Mouse (Mus musculus) forebrain, postnatal 0 days (tissue): ENCODE measurements around the gene Fundc1. TPM values are rescaled to one million over a fixed set of nuclear protein-coding genes. Genes with fewer than 3 reads are reported as not detected.
A peak's percentile ranks its signal among the peaks of the same experiment; 100 is the strongest.

Experiments
- ATAC-seq: fragments of 200-750 bp; cut with Nextera tagmentation; 2 replicates; pipeline ENCODE4 v1.8.0; 2017; ENCODE audit warnings: mild to moderate bottlenecking, moderate library complexity
- DNase-seq: peaks from one replicate; pipeline ENCODE4 v3.0.0-alpha.2; 2015
- H3K27ac ChIP-seq: fragments of 300-500 bp; sonication (generic); 2 replicates; pipeline ENCODE4 v1.5.1; 2014; ENCODE audit warnings: low read depth, mild to moderate bottlenecking, antibody characterized with exemption, low read length, moderate library complexity, mixed read lengths
- H3K27me3 ChIP-seq: fragments of 300-500 bp; sonication (generic); 2 replicates; pipeline ENCODE4 v1.6.1; 2014; ENCODE audit warnings: mild to moderate bottlenecking, low read length, mixed read lengths; ENCODE audit not compliant: insufficient read depth
- H3K36me3 ChIP-seq: fragments of 300-500 bp; sonication (generic); 2 replicates; pipeline ENCODE4 v1.6.1; 2014; ENCODE audit warnings: mild to moderate bottlenecking, moderate library complexity; ENCODE audit not compliant: insufficient read depth
- H3K4me1 ChIP-seq: fragments of 300-500 bp; sonication (generic); 2 replicates; pipeline ENCODE4 v1.6.1; 2014; ENCODE audit warnings: antibody characterized with exemption; ENCODE audit not compliant: insufficient read depth
- H3K4me2 ChIP-seq: fragments of 300-500 bp; sonication (generic); 2 replicates; pipeline ENCODE4 v1.6.1; 2014; ENCODE audit warnings: low read depth, mild to moderate bottlenecking, moderate library complexity
- H3K4me3 ChIP-seq: fragments of 300-500 bp; sonication (generic); 2 replicates; pipeline ENCODE4 v1.5.1; 2014; ENCODE audit warnings: low read depth, low read length, mixed read lengths
- H3K9ac ChIP-seq: fragments of 300-500 bp; sonication (generic); 2 replicates; pipeline ENCODE4 v1.6.1; 2014; ENCODE audit warnings: mild to moderate bottlenecking
- H3K9me3 ChIP-seq: fragments of 300-500 bp; sonication (generic); 2 replicates; pipeline ENCODE4 v1.6.1; 2016; ENCODE audit warnings: low read length
- CTCF ChIP-seq: sonication (generic); IDR thresholded peaks from 2 replicates; pipeline ENCODE4 v1.5.1; 2016; ENCODE audit warnings: antibody characterized with exemption, control low read depth, low read depth
- WGBS: fragments of 180-500 bp; shearing (Covaris S2); extraction: QIAGEN DNeasy Blood & Tissue Kit; methylation state at CpG from one replicate; pipeline ENCODE4 v1.1.7; 2014; 5-methylcytosine and 5-hydroxymethylcytosine counted together
- polyA plus RNA-seq: library from polyadenylated mRNA; unstranded; fragments of >200 nt; fragmentation: Nextera tagmentation; extraction: Ambion mirVana; gene quantifications from 2 replicates; pipeline ENCODE4 v1.2.1, GENCODE M21; 2015
- total RNA-seq: library from RNA; depleted of rRNA; stranded (reverse); fragments of >200 nt; gene quantifications from 2 replicates; pipeline ENCODE4 v1.2.3, GENCODE M21; 2014

Fundc1 gene
- total and polyA plus RNA-seq, 2 experiments from 2014 or later, result 43.6 to 49.4 TPM

GRCm38 (mm10) chrX:17544860-17545492 lies 27.1 kb downstream of the Fundc1 start:
- H3K4me2 ChIP-seq, result no peak overlapping the region
- no peaks in the 10 kb centered on the region for H3K4me1 ChIP-seq
- H3K9ac ChIP-seq, result no peak overlapping the region
- H3K4me3 ChIP-seq, result no peak overlapping the region
- ATAC-seq, result peak; percentile 61
- H3K27me3 ChIP-seq, result no peaks in the 10 kb centered on the region
- H3K36me3 ChIP-seq, result no peaks in the 10 kb centered on the region
- TF ChIP-seq CTCF, result no peak
- 46% methylated on average over 2 of the region's 2 CpGs for WGBS
- DNase-seq, result no peak
- H3K27ac ChIP-seq, result no peak overlapping the region
- no peaks in the 10 kb centered on the region for H3K9me3 ChIP-seq

DNA sequence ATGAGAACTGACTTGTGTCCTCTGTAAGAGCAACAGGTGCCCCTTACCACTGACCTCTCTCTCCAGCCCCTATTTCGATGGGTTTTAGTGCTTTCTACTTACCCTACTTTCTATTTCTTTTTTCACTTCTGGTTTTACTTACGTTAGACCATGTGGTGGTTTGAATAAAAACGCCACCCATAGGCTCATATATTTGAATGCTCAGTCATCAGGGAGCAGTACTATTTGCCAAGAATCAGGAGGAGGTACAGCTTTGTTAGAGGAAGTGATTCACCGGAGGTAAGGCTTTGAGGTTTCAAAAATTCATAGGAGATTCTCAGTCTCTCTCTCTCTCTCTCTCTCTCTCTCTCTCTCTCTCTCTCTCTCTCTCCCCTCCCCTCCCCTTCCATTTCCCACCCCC lies 34.4 kb downstream of the Fundc1 start:
- Histone ChIP-seq H3K9ac (no peak overlapping the region), H3K27ac (no peak overlapping the region), H3K36me3 (no peaks in the 10 kb centered on the region), H3K27me3 (no peaks in the 10 kb centered on the region), H3K4me3 (no peak overlapping the region), H3K4me1 (no peaks in the 10 kb centered on the region), H3K9me3 (no peaks in the 10 kb centered on the region), H3K4me2 (no peak overlapping the region)
- TF ChIP-seq CTCF, result no peak
- DNase-seq (no peak), ATAC-seq (no peak)
- 92% methylated on average over 4 of the region's 4 CpGs for WGBS

DNA sequence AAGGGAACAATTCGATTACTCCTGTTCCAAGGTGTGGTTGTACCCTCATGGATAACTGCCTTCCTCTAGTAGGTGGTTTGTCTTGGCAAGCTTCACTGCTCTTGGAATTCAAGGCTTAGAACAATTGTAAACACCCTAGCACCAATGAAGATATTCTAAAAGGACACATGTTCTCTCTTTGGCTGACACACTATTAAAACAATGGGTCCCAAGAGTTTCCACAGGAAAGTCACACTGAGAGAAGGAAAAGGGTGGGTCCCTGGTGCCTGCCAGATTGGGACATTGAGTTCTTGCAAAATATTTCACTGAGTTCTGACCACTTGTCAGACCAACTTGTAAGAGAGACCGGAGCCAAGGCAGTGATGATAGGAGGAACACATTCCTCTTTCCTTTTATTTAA lies 45.1 kb downstream of the Fundc1 start:
- H3K27ac ChIP-seq, result no peak overlapping the region
- no peak for DNase-seq

DNA sequence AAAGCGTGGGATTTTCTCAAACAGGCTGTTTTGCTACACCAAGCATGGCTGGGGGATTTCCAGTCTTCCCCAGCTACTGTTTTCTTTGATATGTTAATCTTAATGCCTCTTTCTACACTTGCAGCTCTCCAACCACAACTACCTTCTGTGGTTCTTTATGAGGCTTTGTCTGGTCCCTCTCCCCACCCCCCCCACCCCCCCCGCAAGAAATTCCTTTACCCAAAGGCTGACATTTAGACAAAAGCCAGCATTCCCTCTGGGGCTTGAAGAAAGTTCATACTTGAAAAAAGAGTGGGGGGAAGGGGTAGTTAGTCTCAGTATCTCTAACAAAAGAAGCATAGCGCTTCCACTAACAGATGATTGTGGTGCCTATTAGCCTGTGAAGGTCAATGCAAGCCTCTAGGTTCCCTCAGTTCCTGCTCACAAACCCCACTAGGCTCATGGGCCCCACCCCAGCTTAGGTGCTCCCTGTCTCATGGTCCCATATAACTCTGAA lies 50.9 kb downstream of the Fundc1 start:
- no peaks in the 10 kb centered on the region for H3K36me3 ChIP-seq
- no peaks in the 10 kb centered on the region for H3K4me1 ChIP-seq
- no peak overlapping the region for H3K9ac ChIP-seq
- H3K9me3 ChIP-seq, result no peaks in the 10 kb centered on the region
- WGBS, result 18% methylated on average over 3 of the region's 3 CpGs
- H3K4me2 ChIP-seq, result no peak overlapping the region
- no peak overlapping the region for H3K4me3 ChIP-seq
- H3K27ac ChIP-seq, result no peak overlapping the region
- ATAC-seq (no peak), DNase-seq (no peak)
- H3K27me3 ChIP-seq, result no peaks in the 10 kb centered on the region
- TF ChIP-seq CTCF, result no peak

More for the DNA sequence above, 45.1 kb downstream of the Fundc1 start:
- Histone ChIP-seq H3K4me1 (no peaks in the 10 kb centered on the region), H3K27me3 (no peaks in the 10 kb centered on the region), H3K4me2 (no peak overlapping the region), H3K4me3 (no peak overlapping the region), H3K9me3 (no peaks in the 10 kb centered on the region), H3K9ac (no peak overlapping the region), H3K36me3 (no peaks in the 10 kb centered on the region)
- 80% methylated on average over 2 of the region's 2 CpGs for WGBS
- no peak for TF ChIP-seq CTCF
- ATAC-seq, result no peak

- ATAC-seq, result no peak
- H3K27me3 ChIP-seq, result no peaks in the 10 kb centered on the region
- no peak for TF ChIP-seq CTCF
- H3K9me3 ChIP-seq, result no peaks in the 10 kb centered on the region
- DNase-seq, result no peak
- H3K36me3 ChIP-seq, result no peaks in the 10 kb centered on the region
- H3K27ac ChIP-seq, result no peak overlapping the region
- no peaks in the 10 kb centered on the region for H3K4me1 ChIP-seq
- H3K4me3 ChIP-seq, result no peak overlapping the region
- H3K9ac ChIP-seq, result no peak overlapping the region
- H3K4me2 ChIP-seq, result no peak overlapping the region
These were observed 52.0 kb downstream of the Fundc1 start for GRCm38 (mm10) chrX:17520086-17520485.

GRCm38 (mm10) chrX:17514012-17514411 lies 58.1 kb downstream of the Fundc1 start:
- DNase-seq, result no peak
- no peaks in the 10 kb centered on the region for H3K36me3 ChIP-seq
- H3K27ac ChIP-seq, result no peak overlapping the region
- no peaks in the 10 kb centered on the region for H3K9me3 ChIP-seq
- no peak overlapping the region for H3K9ac ChIP-seq
- WGBS, result 55% methylated on average over 3 of the region's 3 CpGs
- TF ChIP-seq CTCF, result no peak
- no peaks in the 10 kb centered on the region for H3K4me1 ChIP-seq
- H3K27me3 ChIP-seq, result no peaks in the 10 kb centered on the region
- H3K4me2 ChIP-seq, result no peak overlapping the region
- no peak overlapping the region for H3K4me3 ChIP-seq
- no peak for ATAC-seq

- no peak for TF ChIP-seq CTCF
- no peaks in the 10 kb centered on the region for H3K4me1 ChIP-seq
- no peaks in the 10 kb centered on the region for H3K27me3 ChIP-seq
- WGBS, result 61% methylated on average over 3 of the region's 3 CpGs
- H3K9ac ChIP-seq, result no peak overlapping the region
- H3K4me3 ChIP-seq, result no peak overlapping the region
- no peak overlapping the region for H3K27ac ChIP-seq
- DNase-seq (no peak), ATAC-seq (no peak)
- no peaks in the 10 kb centered on the region for H3K36me3 ChIP-seq
- no peaks in the 10 kb centered on the region for H3K9me3 ChIP-seq
- H3K4me2 ChIP-seq, result no peak overlapping the region
These were observed 60.0 kb downstream of the Fundc1 start for GRCm38 (mm10) chrX:17512021-17512602.
